Comparison of ENCODE assay signal across 15 mouse cellular contexts in genomic region chr5:33606631-33607030, GRCm38 (mm10).
"Had no signal": no experiment of that assay in that cellular context is flagged by ENCODE, and none has a peak within 500 bp of the region (broad histone marks: within the 10 kb centered on the region; RNA-seq: fewer than 3 reads in every experiment).

No protein-coding gene starts in this region.

- DNase-seq: kidney, postnatal 10 days; kidney, postnatal 4 days; liver; liver, embryonic 13.5 days; liver, postnatal 0 days; lung, postnatal 14 days; right cerebral cortex, adult 18-20 months; right cerebral cortex, postnatal 25 days; thymus, postnatal 36 days had no signal

- H3K9me3 ChIP-seq: limb, embryonic 12.5 days; liver, embryonic 13.5 days; lung, embryonic 15.5 days; megakaryocyte, embryonic 14.5 days had no signal

- ATAC-seq: liver, postnatal 0 days; midbrain, embryonic 16.5 days had no signal

- H3K4me3 ChIP-seq: limb, embryonic 12.5 days; liver, embryonic 13.5 days; lung, embryonic 15.5 days; megakaryocyte, embryonic 14.5 days had no signal

- H3K9ac ChIP-seq: limb, embryonic 12.5 days; liver, embryonic 13.5 days; liver, postnatal 0 days; lung, embryonic 15.5 days had no signal

- H3K4me1 ChIP-seq: limb, embryonic 12.5 days; liver, embryonic 13.5 days; lung, embryonic 15.5 days had no signal

- H3K27ac ChIP-seq: limb, embryonic 12.5 days; liver, embryonic 13.5 days; lung, embryonic 15.5 days; macrophage had no signal

- H3K4me2 ChIP-seq: limb, embryonic 12.5 days; liver, embryonic 13.5 days; lung, embryonic 15.5 days; midbrain, embryonic 11.5 days had no signal

- H3K27me3 ChIP-seq: limb, embryonic 12.5 days; liver, embryonic 13.5 days; lung, embryonic 15.5 days; megakaryocyte, embryonic 14.5 days had no signal
